Mouse (Mus musculus): Measurements from ENCODE around the gene Tbc1d1. TPM values are rescaled to one million over a fixed set of nuclear protein-coding genes. Genes with fewer than 3 reads are reported as not detected.

The Tbc1d1 gene
- polyA plus RNA-seq, 1 experiment from 2014 or later, result 23.0 TPM

- Histone ChIP-seq H3K36me3 (no peaks in the 10 kb centered on the region), H3K4me3 (no peak overlapping the region), H3K27me3 (no peaks in the 10 kb centered on the region), H3K9me3 (replicated peaks) (no peaks in the 10 kb centered on the region), H3K4me1 (replicated peaks) (peaks cover 5% of the 10 kb centered on the region), H3K27ac (no peak overlapping the region), H3K9ac (no peak overlapping the region), H3K4me2 (no peak overlapping the region)
- 22% methylated on average over 3 of the region's 3 CpGs for WGBS
- ATAC-seq (replicated peaks; ENCODE audit: insufficient number of reproducible peaks, insufficient read depth, low FRiP score, low read depth), result no peak
Observed at GRCm38 (mm10) chr5:64265145-64265544, 109.0 kb downstream of the Tbc1d1 start.

GRCm38 (mm10) chr5:64265906-64266305, 109.8 kb downstream of the Tbc1d1 start:
- H3K36me3 ChIP-seq, result no peaks in the 10 kb centered on the region
- no peaks in the 10 kb centered on the region for H3K9me3 ChIP-seq (replicated peaks)
- no peak for ATAC-seq (replicated peaks; ENCODE audit: insufficient number of reproducible peaks, insufficient read depth, low FRiP score, low read depth)
- no peak overlapping the region for H3K9ac ChIP-seq
- H3K4me3 ChIP-seq, result no peak overlapping the region
- WGBS, result 82% methylated on average over 3 of the region's 3 CpGs
- no peak overlapping the region for H3K4me2 ChIP-seq
- peaks cover 5% of the 10 kb centered on the region for H3K4me1 ChIP-seq (replicated peaks)
- no peaks in the 10 kb centered on the region for H3K27me3 ChIP-seq
- no peak overlapping the region for H3K27ac ChIP-seq

- Histone ChIP-seq H3K4me3 (no peak overlapping the region), H3K27me3 (no peaks in the 10 kb centered on the region), H3K9ac (no peak overlapping the region), H3K27ac (no peak overlapping the region), H3K36me3 (no peaks in the 10 kb centered on the region), H3K4me2 (no peak overlapping the region), H3K9me3 (replicated peaks) (no peaks in the 10 kb centered on the region), H3K4me1 (replicated peaks) (peaks cover 5% of the 10 kb centered on the region)
- no peak for ATAC-seq (replicated peaks; ENCODE audit: insufficient number of reproducible peaks, insufficient read depth, low FRiP score, low read depth)
- 91% methylated on average over 2 of the region's 2 CpGs for WGBS
Observed at GRCm38 (mm10) chr5:64266534-64266933, 110.4 kb downstream of the Tbc1d1 start.

GRCm38 (mm10) chr5:64267279-64267678, 111.2 kb downstream of the Tbc1d1 start:
- 55% methylated on average over 9 of the region's 9 CpGs for WGBS
- peaks cover 5% of the 10 kb centered on the region for H3K4me1 ChIP-seq (replicated peaks)
- H3K27me3 ChIP-seq, result no peaks in the 10 kb centered on the region
- no peak overlapping the region for H3K4me2 ChIP-seq
- no peak for ATAC-seq (replicated peaks; ENCODE audit: insufficient number of reproducible peaks, insufficient read depth, low FRiP score, low read depth)
- no peak overlapping the region for H3K27ac ChIP-seq
- no peak overlapping the region for H3K4me3 ChIP-seq
- no peaks in the 10 kb centered on the region for H3K36me3 ChIP-seq
- H3K9ac ChIP-seq, result no peak overlapping the region
- H3K9me3 ChIP-seq (replicated peaks), result no peaks in the 10 kb centered on the region

GRCm38 (mm10) chr5:64269669-64270068, 113.6 kb downstream of the Tbc1d1 start:
- H3K9ac ChIP-seq, result no peak overlapping the region
- peaks cover 9% of the 10 kb centered on the region for H3K4me1 ChIP-seq (replicated peaks)
- no peak overlapping the region for H3K4me2 ChIP-seq
- H3K27ac ChIP-seq, result no peak overlapping the region
- no peaks in the 10 kb centered on the region for H3K27me3 ChIP-seq
- no peaks in the 10 kb centered on the region for H3K36me3 ChIP-seq
- H3K9me3 ChIP-seq (replicated peaks), result no peaks in the 10 kb centered on the region
- H3K4me3 ChIP-seq, result no peak overlapping the region
- WGBS, result 53% methylated on average over 7 of the region's 7 CpGs
- ATAC-seq (replicated peaks; ENCODE audit: insufficient number of reproducible peaks, insufficient read depth, low FRiP score, low read depth), result no peak

GRCm38 (mm10) chr5:64273517-64273916, 117.4 kb downstream of the Tbc1d1 start:
- Histone ChIP-seq H3K36me3 (peaks cover 3% of the 10 kb centered on the region; the same call in 1 of the 2 replicates), H3K4me2 (no peak overlapping the region), H3K4me3 (no peak overlapping the region), H3K27me3 (no peaks in the 10 kb centered on the region), H3K4me1 (replicated peaks) (peaks cover 9% of the 10 kb centered on the region), H3K27ac (no peak overlapping the region), H3K9ac (no peak overlapping the region), H3K9me3 (replicated peaks) (no peaks in the 10 kb centered on the region)
- ATAC-seq (replicated peaks; ENCODE audit: insufficient number of reproducible peaks, insufficient read depth, low FRiP score, low read depth), result no peak
- 72% methylated on average over 1 of the region's 1 CpGs for WGBS

- Histone ChIP-seq H3K9ac (no peak overlapping the region), H3K36me3 (peaks cover 8% of the 10 kb centered on the region; the same call in 1 of the 2 replicates), H3K4me1 (replicated peaks) (peaks cover 9% of the 10 kb centered on the region), H3K27me3 (no peaks in the 10 kb centered on the region), H3K4me3 (no peak overlapping the region), H3K4me2 (no peak overlapping the region), H3K9me3 (replicated peaks) (no peaks in the 10 kb centered on the region), H3K27ac (no peak overlapping the region)
- ATAC-seq (replicated peaks; ENCODE audit: insufficient number of reproducible peaks, insufficient read depth, low FRiP score, low read depth), result no peak
- WGBS, result 53% methylated on average over 9 of the region's 9 CpGs
Observed at GRCm38 (mm10) chr5:64274296-64274695, 118.2 kb downstream of the Tbc1d1 start.

- Histone ChIP-seq H3K4me2 (no peak overlapping the region), H3K9ac (no peak overlapping the region), H3K27me3 (no peaks in the 10 kb centered on the region), H3K4me3 (no peak overlapping the region), H3K36me3 (peaks cover 8% of the 10 kb centered on the region; the same call in 1 of the 2 replicates), H3K4me1 (replicated peaks) (peaks cover 6% of the 10 kb centered on the region), H3K9me3 (replicated peaks) (no peaks in the 10 kb centered on the region), H3K27ac (no peak overlapping the region)
- ATAC-seq (replicated peaks; ENCODE audit: insufficient number of reproducible peaks, insufficient read depth, low FRiP score, low read depth), result no peak
- 35% methylated on average over 17 of the region's 17 CpGs for WGBS
Observed at GRCm38 (mm10) chr5:64274738-64275451, 118.8 kb downstream of the Tbc1d1 start.

- ATAC-seq (replicated peaks; ENCODE audit: insufficient number of reproducible peaks, insufficient read depth, low FRiP score, low read depth), result no peak
- WGBS, result 79% methylated on average over 7 of the region's 7 CpGs
- Histone ChIP-seq H3K4me1 (replicated peaks) (peaks cover 17% of the 10 kb centered on the region), H3K9me3 (replicated peaks) (no peaks in the 10 kb centered on the region), H3K9ac (no peak overlapping the region), H3K4me2 (no peak overlapping the region), H3K36me3 (peaks cover 16% of the 10 kb centered on the region), H3K4me3 (no peak overlapping the region), H3K27me3 (no peaks in the 10 kb centered on the region), H3K27ac (no peak overlapping the region)
Observed at GRCm38 (mm10) chr5:64277646-64278191, 121.6 kb downstream of the Tbc1d1 start.

GRCm38 (mm10) chr5:64279668-64280067, 123.6 kb downstream of the Tbc1d1 start:
- WGBS, result 51% methylated on average over 7 of the region's 7 CpGs
- H3K4me1 ChIP-seq (replicated peaks), result peaks cover 12% of the 10 kb centered on the region
- H3K4me2 ChIP-seq, result no peak overlapping the region
- no peak for ATAC-seq (replicated peaks; ENCODE audit: insufficient number of reproducible peaks, insufficient read depth, low FRiP score, low read depth)
- H3K27me3 ChIP-seq, result no peaks in the 10 kb centered on the region
- peaks cover 22% of the 10 kb centered on the region for H3K36me3 ChIP-seq
- H3K27ac ChIP-seq, result no peak overlapping the region
- H3K4me3 ChIP-seq, result no peak overlapping the region
- H3K9me3 ChIP-seq (replicated peaks), result no peaks in the 10 kb centered on the region
- H3K9ac ChIP-seq, result no peak overlapping the region

GRCm38 (mm10) chr5:64280191-64280590, 124.1 kb downstream of the Tbc1d1 start:
- Histone ChIP-seq H3K36me3 (peaks cover 22% of the 10 kb centered on the region), H3K27me3 (no peaks in the 10 kb centered on the region), H3K9me3 (replicated peaks) (no peaks in the 10 kb centered on the region), H3K4me2 (no peak overlapping the region), H3K27ac (no peak overlapping the region), H3K9ac (no peak overlapping the region), H3K4me3 (no peak overlapping the region), H3K4me1 (replicated peaks) (peaks cover 11% of the 10 kb centered on the region; the same call in 1 of the 2 replicates)
- no peak for ATAC-seq (replicated peaks; ENCODE audit: insufficient number of reproducible peaks, insufficient read depth, low FRiP score, low read depth)
- WGBS, result 62% methylated on average over 8 of the region's 8 CpGs

GRCm38 (mm10) chr5:64280613-64281012, 124.5 kb downstream of the Tbc1d1 start:
- Histone ChIP-seq H3K27ac (no peak overlapping the region), H3K4me2 (no peak overlapping the region), H3K4me1 (replicated peaks) (peaks cover 11% of the 10 kb centered on the region; the same call in 1 of the 2 replicates), H3K9ac (no peak overlapping the region), H3K27me3 (no peaks in the 10 kb centered on the region), H3K9me3 (replicated peaks) (no peaks in the 10 kb centered on the region), H3K36me3 (peaks cover 22% of the 10 kb centered on the region), H3K4me3 (no peak overlapping the region)
- 41% methylated on average over 4 of the region's 4 CpGs for WGBS
- no peak for ATAC-seq (replicated peaks; ENCODE audit: insufficient number of reproducible peaks, insufficient read depth, low FRiP score, low read depth)
